Mouse (Mus musculus) forebrain, embryonic 16.5 days (tissue): Measurements from ENCODE around the gene Spata19. TPM values are rescaled to one million over a fixed set of nuclear protein-coding genes. Genes with fewer than 3 reads are reported as not detected.
A peak's percentile ranks its signal among the peaks of the same experiment; 100 is the strongest.

Experiments used
- ATAC-seq: fragments of 200-750 bp; cut with Nextera tagmentation; 2 replicates; pipeline ENCODE4 v1.8.0; 2017; ENCODE audit warnings: mild to moderate bottlenecking, moderate library complexity
- H3K27ac ChIP-seq: fragments of 300-500 bp; sonication (generic); 2 replicates; pipeline ENCODE4 v1.5.1; 2014; ENCODE audit warnings: low read length, control low read depth
- H3K27me3 ChIP-seq: fragments of 300-500 bp; sonication (generic); replicated peaks from 2 replicates; pipeline ENCODE4 v1.6.1; 2014; ENCODE audit warnings: low read length; ENCODE audit not compliant: control insufficient read depth, insufficient read depth
- H3K36me3 ChIP-seq: fragments of 300-500 bp; sonication (generic); 2 replicates; pipeline ENCODE4 v1.6.1; 2014; ENCODE audit not compliant: control insufficient read depth, insufficient read depth
- H3K4me1 ChIP-seq: fragments of 300-500 bp; sonication (generic); replicated peaks from 2 replicates; pipeline ENCODE4 v1.6.1; 2014; ENCODE audit warnings: low read length; ENCODE audit not compliant: control insufficient read depth, insufficient read depth
- H3K4me2 ChIP-seq: fragments of 300-500 bp; sonication (generic); 2 replicates; pipeline ENCODE4 v1.6.1; 2014; ENCODE audit warnings: mild to moderate bottlenecking, low read length, control low read depth
- H3K4me3 ChIP-seq: fragments of 300-500 bp; sonication (generic); replicated peaks from 2 replicates; pipeline ENCODE4 v1.5.1; 2014; ENCODE audit warnings: mild to moderate bottlenecking, low read length, control low read depth
- H3K9ac ChIP-seq: fragments of 300-500 bp; sonication (generic); replicated peaks from 2 replicates; pipeline ENCODE4 v1.6.1; 2014; ENCODE audit warnings: low read depth, low read length, control low read depth
- H3K9me3 ChIP-seq: fragments of 300-500 bp; sonication (generic); 2 replicates; pipeline ENCODE4 v1.6.1; 2016; ENCODE audit warnings: low read length; ENCODE audit not compliant: control insufficient read depth
- WGBS: fragments of 180-500 bp; shearing (Covaris S2); extraction: QIAGEN DNeasy Blood & Tissue Kit; methylation state at CpG from one replicate; pipeline ENCODE4 v1.1.7; 2014; 5-methylcytosine and 5-hydroxymethylcytosine counted together
- polyA plus RNA-seq: library from polyadenylated mRNA; unstranded; fragments of >200 nt; fragmentation: Nextera tagmentation; extraction: Ambion mirVana; gene quantifications from 2 replicates; pipeline ENCODE4 v1.2.1, GENCODE M21; 2015

Gene Spata19
- not detected in 2 replicates for polyA plus RNA-seq

DNA sequence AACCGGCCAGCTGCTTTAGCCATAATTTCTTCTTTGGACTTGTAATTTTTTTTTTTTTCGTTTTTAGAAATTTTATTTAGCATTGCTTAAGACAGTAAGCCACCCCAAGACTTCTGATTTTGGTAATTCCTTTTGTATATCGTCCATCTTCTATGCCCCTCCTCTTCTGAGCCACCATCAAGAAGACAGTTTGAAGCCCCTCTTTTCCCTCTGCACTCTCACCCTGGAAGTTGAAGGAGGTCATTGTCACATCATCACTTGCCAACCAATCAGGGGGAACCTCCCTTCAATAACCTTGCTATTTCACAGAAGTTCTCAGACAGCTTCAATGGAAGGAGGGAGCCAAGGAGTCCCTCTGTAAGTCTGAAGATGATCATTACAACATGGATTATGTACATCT lies at the start of gene Spata19:
Gene Spata19 (plus strand): TSS at position 301 of the 400 bp plus-strand sequence.
- no peak for ATAC-seq
- H3K27ac ChIP-seq = no peak within 1 kb of the TSS
- WGBS = 78% methylated on average over 3 of the region's 3 CpGs
- no peak within 1 kb of the TSS for H3K4me2 ChIP-seq
- H3K4me1 ChIP-seq = no peaks in the 10 kb centered on the region
- H3K4me3 ChIP-seq = no peak within 1 kb of the TSS
- no peaks in the 10 kb centered on the region for H3K27me3 ChIP-seq
- no peaks in the 10 kb centered on the region for H3K36me3 ChIP-seq
- H3K9me3 ChIP-seq = no peaks in the 10 kb centered on the region
- H3K9ac ChIP-seq = no peak within 1 kb of the TSS

GRCm38 (mm10) chr9:27353082-27353481 lies 43.5 kb upstream of the Spata19 start:
- no peak overlapping the region for H3K4me3 ChIP-seq
- no peak overlapping the region for H3K4me2 ChIP-seq
- H3K27me3 ChIP-seq = no peaks in the 10 kb centered on the region
- H3K4me1 ChIP-seq = no peaks in the 10 kb centered on the region
- ATAC-seq = no peak
- H3K9ac ChIP-seq = no peak overlapping the region
- no peaks in the 10 kb centered on the region for H3K9me3 ChIP-seq
- WGBS = 80% methylated on average over 7 of the region's 7 CpGs
- no peaks in the 10 kb centered on the region for H3K36me3 ChIP-seq
- no peak overlapping the region for H3K27ac ChIP-seq

DNA sequence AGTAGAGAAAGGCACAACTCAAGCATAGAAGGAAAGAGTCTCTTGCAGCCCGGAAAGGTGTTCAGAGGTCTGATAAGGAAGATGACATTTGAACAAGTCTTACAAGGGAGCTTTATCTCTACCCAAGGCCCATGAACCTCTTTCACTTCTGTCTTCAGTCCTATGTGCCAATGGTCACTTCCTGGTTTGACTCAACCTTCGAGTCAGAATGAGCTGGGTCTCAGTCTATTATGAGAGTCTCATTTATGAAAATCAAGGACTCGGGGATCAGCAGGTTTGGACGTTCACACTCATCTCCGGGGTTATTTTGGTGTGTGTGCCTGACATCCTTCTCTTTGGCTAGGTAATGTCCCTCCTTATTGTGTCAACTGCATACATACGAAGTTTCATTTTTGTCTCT lies 38.7 kb upstream of the Spata19 start:
- ATAC-seq = no peak
- 84% methylated on average over 6 of the region's 6 CpGs for WGBS
- no peaks in the 10 kb centered on the region for H3K4me1 ChIP-seq

GRCm38 (mm10) chr9:27367231-27367630 lies 29.4 kb upstream of the Spata19 start:
- Histone ChIP-seq H3K9ac (no peak overlapping the region), H3K27me3 (no peaks in the 10 kb centered on the region), H3K27ac (no peak overlapping the region), H3K4me1 (no peaks in the 10 kb centered on the region), H3K4me3 (no peak overlapping the region), H3K36me3 (no peaks in the 10 kb centered on the region), H3K4me2 (no peak overlapping the region), H3K9me3 (no peaks in the 10 kb centered on the region)
- no peak for ATAC-seq
- WGBS = 65% methylated on average over 2 of the region's 2 CpGs

More for the DNA sequence above, 38.7 kb upstream of the Spata19 start:
- no peak overlapping the region for H3K4me2 ChIP-seq
- H3K27me3 ChIP-seq = no peaks in the 10 kb centered on the region
- H3K27ac ChIP-seq = no peak overlapping the region
- no peaks in the 10 kb centered on the region for H3K36me3 ChIP-seq
- H3K9ac ChIP-seq = no peak overlapping the region
- H3K9me3 ChIP-seq = no peaks in the 10 kb centered on the region
- no peak overlapping the region for H3K4me3 ChIP-seq

DNA sequence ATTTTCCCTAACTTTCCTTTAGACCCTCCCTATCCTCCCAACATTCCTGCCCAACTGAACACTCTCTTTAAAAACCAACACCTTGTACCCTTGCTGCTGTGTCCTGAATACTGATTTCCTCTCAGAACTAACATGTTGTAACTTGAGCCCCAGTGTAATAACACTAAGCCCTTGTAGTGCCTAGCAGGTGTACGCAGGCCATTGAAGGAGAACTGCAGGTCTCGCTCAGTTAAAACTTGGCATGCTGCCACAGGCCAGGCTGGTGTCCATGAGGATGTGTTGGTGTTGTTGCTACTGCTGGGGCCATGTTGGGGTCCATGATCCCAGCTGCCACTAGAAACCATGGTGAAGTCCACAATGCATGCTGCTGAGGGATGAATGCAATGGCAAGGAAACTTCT lies 27.5 kb upstream of the Spata19 start:
- H3K9ac ChIP-seq = no peak overlapping the region
- H3K4me2 ChIP-seq = no peak overlapping the region
- H3K27me3 ChIP-seq = no peaks in the 10 kb centered on the region
- no peak for ATAC-seq
- H3K36me3 ChIP-seq = no peaks in the 10 kb centered on the region
- no peaks in the 10 kb centered on the region for H3K4me1 ChIP-seq
- no peaks in the 10 kb centered on the region for H3K9me3 ChIP-seq
- no peak overlapping the region for H3K4me3 ChIP-seq
- 45% methylated on average over 2 of the region's 2 CpGs for WGBS
- H3K27ac ChIP-seq = no peak overlapping the region

DNA sequence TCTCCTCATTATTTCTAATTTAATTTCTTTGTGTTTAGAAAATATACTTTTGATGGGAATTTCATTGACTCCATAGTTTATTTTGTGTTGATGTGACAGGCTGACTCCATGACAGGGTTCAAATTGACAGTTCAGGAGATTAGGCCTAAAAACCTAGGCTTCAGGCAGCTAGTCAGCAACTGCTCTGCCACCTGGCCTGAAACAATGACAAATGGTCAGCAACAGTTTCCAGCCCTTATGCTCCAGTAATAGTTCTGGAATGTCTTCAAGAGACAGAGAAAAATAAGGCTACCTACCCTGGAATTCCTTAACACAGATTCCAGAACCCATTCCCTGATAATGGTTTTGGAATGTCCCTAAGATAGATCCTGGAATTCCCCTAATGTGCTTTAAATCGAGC lies 20.9 kb upstream of the Spata19 start:
- Histone ChIP-seq H3K4me2 (no peak overlapping the region), H3K4me3 (no peak overlapping the region), H3K27ac (no peak overlapping the region), H3K9me3 (no peaks in the 10 kb centered on the region), H3K9ac (no peak overlapping the region), H3K4me1 (no peaks in the 10 kb centered on the region), H3K36me3 (no peaks in the 10 kb centered on the region), H3K27me3 (no peaks in the 10 kb centered on the region)
- 80% methylated on average over 1 of the region's 1 CpGs for WGBS
- no peak for ATAC-seq

GRCm38 (mm10) chr9:27386951-27387350 lies 9.6 kb upstream of the Spata19 start:
- no peak overlapping the region for H3K9ac ChIP-seq
- H3K27me3 ChIP-seq = no peaks in the 10 kb centered on the region
- H3K4me1 ChIP-seq = no peaks in the 10 kb centered on the region
- ATAC-seq = no peak
- no peaks in the 10 kb centered on the region for H3K9me3 ChIP-seq
- WGBS = 89% methylated on average over 3 of the region's 3 CpGs
- no peaks in the 10 kb centered on the region for H3K36me3 ChIP-seq
- H3K4me3 ChIP-seq = no peak overlapping the region
- no peak overlapping the region for H3K4me2 ChIP-seq
- no peak overlapping the region for H3K27ac ChIP-seq

GRCm38 (mm10) chr9:27401169-27401568 lies 4.6 kb downstream of the Spata19 start:
- H3K9ac ChIP-seq = no peak overlapping the region
- H3K4me3 ChIP-seq = no peak overlapping the region
- H3K9me3 ChIP-seq = no peaks in the 10 kb centered on the region
- H3K27ac ChIP-seq = no peak overlapping the region
- H3K4me1 ChIP-seq = no peaks in the 10 kb centered on the region
- H3K4me2 ChIP-seq = no peak overlapping the region
- no peak for ATAC-seq
- no peaks in the 10 kb centered on the region for H3K27me3 ChIP-seq
- H3K36me3 ChIP-seq = no peaks in the 10 kb centered on the region
- WGBS = 83% methylated on average over 4 of the region's 4 CpGs

DNA sequence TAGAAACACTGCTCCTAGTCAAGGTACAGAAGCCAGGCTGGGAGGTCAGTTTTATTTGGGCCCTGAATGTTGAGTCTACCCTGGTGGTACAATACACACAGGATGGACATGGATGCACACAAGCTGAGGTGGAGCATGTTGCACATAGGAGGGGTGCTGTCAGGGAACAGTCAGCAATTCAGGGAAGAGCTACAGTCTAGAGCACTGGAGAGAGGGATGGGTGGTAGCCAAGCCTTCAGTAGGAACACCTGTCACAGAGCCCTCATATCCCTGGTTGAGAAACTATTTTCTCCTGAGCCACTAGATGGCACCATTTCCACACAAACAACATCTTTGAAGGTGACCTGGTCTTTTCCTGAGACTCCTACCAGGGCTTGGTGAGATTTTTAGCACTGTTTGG lies 13.1 kb downstream of the Spata19 start:
- H3K27me3 ChIP-seq = no peaks in the 10 kb centered on the region
- H3K4me2 ChIP-seq = no peak overlapping the region
- no peaks in the 10 kb centered on the region for H3K9me3 ChIP-seq
- peak; percentile 74 for ATAC-seq
- H3K4me3 ChIP-seq = no peak overlapping the region
- H3K4me1 ChIP-seq = peaks cover 5% of the 10 kb centered on the region
- no peaks in the 10 kb centered on the region for H3K36me3 ChIP-seq
- no peak overlapping the region for H3K9ac ChIP-seq
- no peak overlapping the region for H3K27ac ChIP-seq

- H3K9ac ChIP-seq = no peak overlapping the region
- 1% methylated on average over 11 of the region's 11 CpGs for WGBS
- peak; percentile 80 for ATAC-seq
These were observed 17.5 kb downstream of the Spata19 start for GRCm38 (mm10) chr9:27414058-27414460.

More at GRCm38 (mm10) chr9:27414058-27414460, 17.5 kb downstream of the Spata19 start:
- Histone ChIP-seq H3K4me2 (peak overlapping the region; percentile 43), H3K27ac (no peak overlapping the region), H3K27me3 (no peaks in the 10 kb centered on the region), H3K9me3 (no peaks in the 10 kb centered on the region), H3K4me1 (peaks cover 5% of the 10 kb centered on the region), H3K36me3 (no peaks in the 10 kb centered on the region), H3K4me3 (peak overlapping the region; percentile 18)
